Mouse (Mus musculus): ENCODE measurements around the gene Fxn. TPM values are rescaled to one million over a fixed set of nuclear protein-coding genes. Genes with fewer than 3 reads are reported as not detected.
A peak's percentile ranks its signal among the peaks of the same experiment; 100 is the strongest.

Gene Fxn
- polyA plus RNA-seq, 1 experiment from 2014 or later = 60.8 TPM

DNA sequence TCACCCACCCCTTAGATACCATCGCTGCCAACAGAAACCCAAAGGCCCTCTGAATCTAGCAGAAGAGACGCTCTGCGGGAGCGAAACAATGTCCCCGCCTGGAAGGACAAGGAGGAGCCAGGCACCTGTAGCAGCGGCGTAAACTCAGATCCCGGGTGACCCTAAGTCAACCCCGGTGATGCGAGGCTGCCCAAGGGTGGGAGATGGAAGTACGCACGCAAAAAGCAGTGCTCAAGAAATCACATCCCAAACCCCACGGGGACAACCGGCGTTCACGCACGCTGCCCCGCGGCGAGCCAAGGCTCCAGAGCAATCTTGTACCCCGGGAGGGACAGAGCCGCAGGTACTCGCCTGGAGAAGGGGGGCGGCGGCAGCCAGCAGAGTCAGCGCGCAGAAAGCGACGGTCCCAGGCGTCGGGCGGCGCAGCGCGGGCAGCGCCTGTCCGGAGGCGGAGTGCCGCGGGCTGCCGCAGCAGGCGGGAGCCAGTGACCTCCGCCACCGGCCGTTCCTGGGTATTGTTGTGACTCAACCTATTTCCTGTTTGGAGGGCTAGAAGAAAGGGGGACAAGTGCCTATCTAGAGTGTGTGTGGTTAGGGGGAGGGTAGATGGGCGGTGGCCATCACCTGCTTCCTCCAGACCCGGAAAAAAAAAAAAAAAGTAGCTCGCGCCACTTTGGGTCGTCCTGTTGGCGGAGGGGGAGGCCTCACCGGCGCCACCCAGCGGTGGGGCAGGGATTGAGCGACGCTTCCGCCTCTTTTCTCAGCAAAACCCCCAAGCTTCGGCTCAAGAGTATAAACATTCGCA, 55.7 kb downstream of the Fxn start, which contains the start of gene Tjp2:
Gene Tjp2 (minus strand): TSS at position 531 of the 805 bp plus-strand sequence.
- H3K9me3 ChIP-seq (replicated peaks) = no peaks in the 10 kb centered on the region
- peak within 1 kb of the TSS; percentile 91 for H3K4me2 ChIP-seq
- peak within 1 kb of the TSS; percentile 92 for H3K27ac ChIP-seq
- H3K4me1 ChIP-seq = peaks cover 51% of the 10 kb centered on the region
- H3K36me3 ChIP-seq = no peaks in the 10 kb centered on the region
- peak within 1 kb of the TSS; percentile 67 for H3K4me3 ChIP-seq (replicated peaks)
- under 1% methylated on average over 59 of the region's 59 CpGs for WGBS
- 0 out of 2 replicates have a peak, but pooled peaks cover 5% of the 10 kb centered on the region for H3K27me3 ChIP-seq
- ATAC-seq (replicated peaks; ENCODE audit: low FRiP score) = peak; percentile 70
- H3K9ac ChIP-seq = peak within 1 kb of the TSS; percentile 76

DNA sequence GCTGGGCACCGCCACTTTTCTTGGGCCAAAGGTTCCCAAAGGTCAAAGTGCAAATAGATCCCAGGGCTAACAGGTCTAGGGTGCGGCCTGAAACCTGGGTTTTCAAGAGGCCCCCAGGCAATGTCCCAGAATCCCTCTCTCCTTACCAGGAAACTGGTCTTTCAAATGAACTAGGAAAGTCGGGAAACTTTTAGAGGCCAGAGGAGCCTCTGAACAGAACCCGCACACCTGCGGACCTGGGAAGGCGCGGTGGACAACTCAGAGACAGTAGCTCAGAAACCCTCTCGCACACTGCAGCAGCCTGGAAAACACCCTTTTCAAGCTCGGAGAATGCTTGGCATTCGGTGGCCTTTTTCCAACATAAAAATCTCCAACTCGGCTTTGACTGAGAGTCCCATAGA, 56.6 kb downstream of the Fxn start:
- peak overlapping the region; percentile 92 for H3K27ac ChIP-seq
- H3K9me3 ChIP-seq (replicated peaks) = no peaks in the 10 kb centered on the region
- H3K4me2 ChIP-seq = peak overlapping the region; percentile 91
- 18% methylated on average over 11 of the region's 11 CpGs for WGBS
- H3K9ac ChIP-seq = peak overlapping the region; percentile 76
- H3K27me3 ChIP-seq = 0 out of 2 replicates have a peak, but pooled peaks cover 5% of the 10 kb centered on the region
- peak overlapping the region; percentile 67 for H3K4me3 ChIP-seq (replicated peaks)
- H3K36me3 ChIP-seq = no peaks in the 10 kb centered on the region
- H3K4me1 ChIP-seq = peaks cover 58% of the 10 kb centered on the region
- ATAC-seq (replicated peaks; ENCODE audit: low FRiP score) = no peak

DNA sequence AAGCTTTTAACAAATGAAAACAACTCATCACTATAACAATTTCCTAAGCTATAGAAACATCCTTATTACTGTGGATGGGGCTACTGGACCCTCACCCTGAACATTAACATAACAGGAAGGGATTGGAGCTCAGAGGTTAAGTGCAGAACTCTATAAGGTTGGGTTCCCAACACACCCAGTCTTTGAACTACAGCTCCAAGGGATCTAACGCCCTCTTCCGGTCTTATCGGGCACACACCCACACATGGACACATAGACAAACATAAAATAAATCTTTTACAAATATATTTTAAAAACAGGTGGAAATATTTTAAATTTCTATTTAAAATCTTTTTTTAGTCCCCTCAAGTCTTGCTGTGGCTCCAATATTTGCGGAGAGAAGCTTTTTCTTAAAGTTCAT, 59.0 kb downstream of the Fxn start:
- Histone ChIP-seq H3K27ac (peak overlapping the region; percentile 33), H3K4me2 (peak overlapping the region; percentile 14), H3K9ac (no peak overlapping the region), H3K4me3 (replicated peaks) (no peak overlapping the region), H3K27me3 (0 out of 2 replicates have a peak, but pooled peaks cover 5% of the 10 kb centered on the region), H3K36me3 (no peaks in the 10 kb centered on the region), H3K4me1 (peaks cover 63% of the 10 kb centered on the region), H3K9me3 (replicated peaks) (no peaks in the 10 kb centered on the region)
- 56% methylated on average over 4 of the region's 4 CpGs for WGBS
- no peak for ATAC-seq (replicated peaks; ENCODE audit: low FRiP score)

DNA sequence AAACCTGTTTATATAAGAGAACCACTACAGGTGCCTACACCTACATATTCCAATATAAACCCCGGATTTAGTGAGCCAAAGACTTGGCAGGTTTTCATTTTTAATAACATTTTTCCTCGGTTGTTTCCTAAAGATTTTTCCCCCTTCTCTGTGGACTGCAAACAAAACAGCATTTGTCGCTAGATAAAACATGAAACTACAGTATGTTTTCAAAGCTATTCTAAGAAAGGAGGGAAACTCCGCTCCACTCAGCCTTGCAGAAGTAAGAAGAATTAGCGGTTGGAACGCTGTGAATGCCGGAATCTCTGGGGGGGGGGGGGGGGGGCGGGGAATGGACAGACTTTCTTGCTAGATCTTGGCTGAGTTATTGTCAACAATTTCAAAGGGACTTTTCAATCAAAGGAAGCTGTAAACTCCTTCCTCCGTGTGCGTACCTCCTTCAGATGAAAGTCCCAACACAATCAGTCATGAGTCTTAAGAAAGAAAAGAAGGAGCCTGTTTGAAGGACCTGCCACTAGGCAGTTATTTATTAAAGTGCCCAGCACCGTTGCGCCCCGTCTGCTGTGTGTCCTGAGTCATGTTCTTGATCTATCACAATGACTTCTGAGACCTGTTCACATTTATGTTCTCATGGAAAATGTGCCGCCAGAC, 59.5 kb downstream of the Fxn start:
- H3K4me3 ChIP-seq (replicated peaks) = no peak overlapping the region
- H3K9me3 ChIP-seq (replicated peaks) = no peaks in the 10 kb centered on the region
- peak overlapping the region; percentile 33 for H3K27ac ChIP-seq
- H3K9ac ChIP-seq = no peak overlapping the region
- 0 out of 2 replicates have a peak, but pooled peaks cover 5% of the 10 kb centered on the region for H3K27me3 ChIP-seq
- peak overlapping the region; percentile 14 for H3K4me2 ChIP-seq
- no peak for ATAC-seq (replicated peaks; ENCODE audit: low FRiP score)
- no peaks in the 10 kb centered on the region for H3K36me3 ChIP-seq
- WGBS = 17% methylated on average over 14 of the region's 14 CpGs
- H3K4me1 ChIP-seq = peaks cover 61% of the 10 kb centered on the region

DNA sequence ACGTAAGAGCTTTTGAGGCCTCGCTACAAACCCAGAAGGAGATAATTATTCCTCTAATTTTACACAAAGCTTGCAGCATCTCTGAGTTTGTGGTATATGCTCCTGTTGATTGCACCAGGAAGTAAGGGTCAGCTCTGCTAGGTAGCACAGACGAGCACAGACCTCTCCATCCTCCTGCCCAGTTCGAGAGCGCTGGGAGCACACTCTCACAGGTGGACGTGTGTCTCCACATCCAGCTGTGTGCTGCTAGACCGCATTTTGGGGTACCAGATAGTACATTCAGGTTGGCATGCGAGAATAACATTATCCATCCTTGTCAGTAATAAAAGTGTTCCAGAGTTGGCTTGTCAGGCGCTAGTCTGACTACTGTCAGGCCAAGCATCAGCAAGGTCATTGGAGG, 61.4 kb downstream of the Fxn start:
- Histone ChIP-seq H3K4me2 (no peak overlapping the region), H3K4me3 (replicated peaks) (no peak overlapping the region), H3K36me3 (no peaks in the 10 kb centered on the region), H3K27me3 (no peaks in the 10 kb centered on the region), H3K9ac (no peak overlapping the region), H3K4me1 (peaks cover 45% of the 10 kb centered on the region), H3K27ac (peak overlapping the region; percentile 72), H3K9me3 (replicated peaks) (no peaks in the 10 kb centered on the region)
- no peak for ATAC-seq (replicated peaks; ENCODE audit: low FRiP score)
- WGBS = 40% methylated on average over 9 of the region's 9 CpGs

DNA sequence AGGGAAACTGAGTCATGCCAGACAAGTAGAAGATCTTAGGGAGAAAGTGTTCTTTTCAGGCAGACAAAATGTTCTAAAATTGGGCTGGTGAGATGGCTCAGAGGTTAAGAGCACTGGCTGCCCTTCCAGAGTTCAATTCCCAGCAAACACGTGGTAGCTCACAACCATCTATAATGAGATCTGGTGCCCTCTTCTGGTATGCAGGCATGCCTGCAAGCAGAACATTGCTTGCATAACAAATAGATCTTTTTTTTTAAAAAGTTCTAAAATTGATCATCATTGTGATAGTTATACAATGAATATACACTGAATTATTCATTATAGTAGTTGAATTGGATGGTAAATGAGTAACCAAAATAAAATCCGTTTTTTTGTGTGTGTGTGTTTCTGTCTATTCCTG, 62.1 kb downstream of the Fxn start:
- H3K9ac ChIP-seq = no peak overlapping the region
- H3K4me2 ChIP-seq = no peak overlapping the region
- H3K27me3 ChIP-seq = no peaks in the 10 kb centered on the region
- no peak overlapping the region for H3K4me3 ChIP-seq (replicated peaks)
- no peaks in the 10 kb centered on the region for H3K36me3 ChIP-seq
- no peaks in the 10 kb centered on the region for H3K9me3 ChIP-seq (replicated peaks)
- H3K4me1 ChIP-seq = peaks cover 42% of the 10 kb centered on the region
- peak overlapping the region; percentile 72 for H3K27ac ChIP-seq
- 46% methylated on average over 2 of the region's 2 CpGs for WGBS
- ATAC-seq (replicated peaks; ENCODE audit: low FRiP score) = no peak

DNA sequence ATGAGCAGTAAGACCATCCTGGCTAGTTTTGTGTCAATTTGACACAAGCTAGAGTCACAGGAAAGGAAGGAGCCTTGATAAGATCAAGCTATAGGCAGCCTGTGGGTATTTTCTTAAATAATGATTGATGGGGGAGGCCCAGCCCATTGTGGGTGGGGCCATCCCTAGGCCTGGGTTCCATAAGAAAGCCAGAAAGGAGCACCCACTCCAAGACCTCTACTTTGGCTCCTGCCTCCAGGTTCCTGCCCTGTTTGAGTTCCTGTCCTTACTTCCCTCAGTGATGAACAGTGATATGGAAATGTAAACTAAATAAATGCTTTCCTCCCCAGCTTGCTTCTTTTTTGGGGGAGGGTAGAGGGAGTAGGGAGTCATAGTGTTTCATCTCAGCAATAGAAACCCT, 62.6 kb downstream of the Fxn start:
- H3K27me3 ChIP-seq = no peaks in the 10 kb centered on the region
- no peak overlapping the region for H3K4me3 ChIP-seq (replicated peaks)
- no peak overlapping the region for H3K27ac ChIP-seq
- no peaks in the 10 kb centered on the region for H3K36me3 ChIP-seq
- peaks cover 44% of the 10 kb centered on the region for H3K4me1 ChIP-seq
- H3K4me2 ChIP-seq = no peak overlapping the region
- no peaks in the 10 kb centered on the region for H3K9me3 ChIP-seq (replicated peaks)
- no peak for ATAC-seq (replicated peaks; ENCODE audit: low FRiP score)
- no peak overlapping the region for H3K9ac ChIP-seq

DNA sequence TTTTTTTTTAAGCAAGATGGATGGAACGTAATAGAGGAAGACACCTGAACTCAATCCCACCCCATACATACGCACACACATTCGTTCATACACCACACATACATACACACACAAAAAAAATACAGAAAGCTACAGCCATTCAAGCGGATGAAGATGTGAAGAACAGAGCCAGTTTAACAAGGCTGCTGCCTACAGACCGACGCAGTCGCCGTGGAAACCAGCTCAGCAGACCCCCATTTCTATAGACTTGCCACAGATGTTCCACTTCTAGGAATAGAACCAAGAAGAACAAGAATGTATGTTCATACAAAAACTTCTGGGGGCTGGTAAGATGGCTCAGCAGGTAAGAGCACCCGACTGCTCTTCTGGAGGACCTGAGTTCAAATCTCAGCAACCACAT, 63.6 kb downstream of the Fxn start:
- Histone ChIP-seq H3K4me3 (replicated peaks) (no peak overlapping the region), H3K9ac (no peak overlapping the region), H3K36me3 (no peaks in the 10 kb centered on the region), H3K27me3 (no peaks in the 10 kb centered on the region), H3K27ac (no peak overlapping the region), H3K4me1 (peaks cover 49% of the 10 kb centered on the region), H3K9me3 (replicated peaks) (no peaks in the 10 kb centered on the region), H3K4me2 (no peak overlapping the region)
- WGBS = 90% methylated on average over 9 of the region's 9 CpGs
- no peak for ATAC-seq (replicated peaks; ENCODE audit: low FRiP score)

DNA sequence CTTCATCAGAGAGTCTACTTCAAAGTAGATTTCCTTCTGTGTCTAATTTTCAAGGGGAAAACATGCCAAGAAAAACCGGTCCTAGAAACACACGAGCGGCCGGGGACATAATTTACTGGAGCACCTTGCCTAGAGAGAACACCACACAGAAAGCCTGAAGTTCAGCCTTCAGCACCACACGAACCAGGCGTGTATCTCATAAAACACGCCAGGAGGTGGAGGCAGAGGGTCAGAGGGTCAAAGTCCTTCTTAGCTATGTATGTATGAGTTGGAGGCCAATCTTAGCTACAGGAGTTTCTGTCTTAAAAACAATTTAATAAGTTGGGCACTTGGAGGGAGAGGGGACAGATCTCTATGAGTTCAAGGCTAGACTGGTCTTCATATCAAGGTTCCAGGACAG, 65.5 kb downstream of the Fxn start:
- Histone ChIP-seq H3K27me3 (no peaks in the 10 kb centered on the region), H3K9ac (no peak overlapping the region), H3K36me3 (no peaks in the 10 kb centered on the region), H3K4me2 (no peak overlapping the region), H3K4me1 (peaks cover 39% of the 10 kb centered on the region), H3K27ac (0 out of 2 replicates have a peak overlapping the region, but pooled peaks have one; percentile 14), H3K9me3 (replicated peaks) (no peaks in the 10 kb centered on the region), H3K4me3 (replicated peaks) (no peak overlapping the region)
- no peak for ATAC-seq (replicated peaks; ENCODE audit: low FRiP score)
- 70% methylated on average over 7 of the region's 7 CpGs for WGBS

DNA sequence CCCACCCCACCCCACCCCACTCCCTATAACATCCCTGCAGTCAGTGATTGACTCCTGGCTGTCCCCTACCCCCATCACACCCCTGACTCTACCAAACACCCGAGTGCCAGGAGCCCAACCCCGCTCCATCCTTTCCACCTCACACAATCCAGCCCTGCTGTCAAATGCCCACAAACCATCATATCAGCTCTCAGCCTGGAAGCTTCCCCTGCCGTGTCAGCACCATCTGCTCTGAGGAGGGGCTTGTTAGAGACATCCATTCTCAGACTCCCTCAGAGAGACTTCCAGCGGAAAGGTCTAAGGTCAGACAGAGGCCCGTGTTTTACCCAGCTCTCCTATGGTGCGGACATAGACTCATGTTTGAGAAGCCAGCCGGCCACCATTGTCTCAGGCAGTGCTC, 67.1 kb downstream of the Fxn start:
- no peak overlapping the region for H3K4me2 ChIP-seq
- 0 out of 2 replicates have a peak overlapping the region, but pooled peaks have one; percentile 41 for H3K27ac ChIP-seq
- no peak overlapping the region for H3K9ac ChIP-seq
- ATAC-seq (replicated peaks; ENCODE audit: low FRiP score) = no peak; the same call in 1 of the 2 replicates
- 29% methylated on average over 7 of the region's 7 CpGs for WGBS
- H3K36me3 ChIP-seq = no peaks in the 10 kb centered on the region
- peaks cover 25% of the 10 kb centered on the region for H3K4me1 ChIP-seq
- no peaks in the 10 kb centered on the region for H3K9me3 ChIP-seq (replicated peaks)
- H3K27me3 ChIP-seq = no peaks in the 10 kb centered on the region
- H3K4me3 ChIP-seq (replicated peaks) = no peak overlapping the region

DNA sequence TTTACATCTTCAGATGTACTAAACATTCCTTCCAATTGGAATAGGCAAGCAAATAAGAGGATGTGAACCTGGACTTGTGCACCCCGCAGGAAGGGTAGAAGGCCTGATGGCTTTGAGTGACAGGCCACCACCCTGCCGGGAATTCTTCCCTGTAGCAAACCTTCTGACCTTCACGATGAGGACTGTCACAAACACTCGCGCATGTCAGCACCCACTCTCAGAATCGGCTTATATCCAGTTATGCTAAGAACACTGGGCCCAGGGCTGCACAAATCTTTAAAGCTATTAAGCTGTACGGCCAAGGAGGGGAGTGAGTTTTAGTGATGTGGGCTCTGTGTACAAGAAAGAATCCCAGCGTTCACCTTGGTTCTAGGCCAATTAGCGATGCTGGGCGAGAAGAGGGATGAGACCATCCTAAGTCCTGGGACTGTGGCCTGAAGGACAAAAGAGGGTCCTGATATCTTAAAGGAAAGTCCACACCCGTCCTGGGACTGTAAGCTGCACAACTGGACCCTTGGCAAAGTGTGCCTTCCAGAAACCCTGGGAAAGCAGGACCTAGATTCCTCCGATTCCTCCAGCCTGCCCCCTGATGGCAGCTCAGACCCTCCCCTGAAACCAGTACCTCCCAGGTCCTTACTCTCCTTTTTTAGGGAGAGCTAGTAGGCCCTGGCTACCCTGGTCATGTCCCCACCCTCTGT, 67.7 kb downstream of the Fxn start:
- Histone ChIP-seq H3K27ac (no peak overlapping the region), H3K4me3 (replicated peaks) (no peak overlapping the region), H3K9ac (no peak overlapping the region), H3K27me3 (no peaks in the 10 kb centered on the region), H3K36me3 (no peaks in the 10 kb centered on the region), H3K9me3 (replicated peaks) (0 out of 2 replicates have a peak, but pooled peaks cover 3% of the 10 kb centered on the region), H3K4me1 (peaks cover 25% of the 10 kb centered on the region), H3K4me2 (no peak overlapping the region)
- ATAC-seq (replicated peaks; ENCODE audit: low FRiP score) = no peak; the same call in 1 of the 2 replicates
- WGBS = 80% methylated on average over 12 of the region's 12 CpGs
